Mouse (Mus musculus): ENCODE results near the gene Dclk1. TPM values are rescaled to one million over a fixed set of nuclear protein-coding genes. Genes with fewer than 3 reads are reported as not detected.
A peak's percentile ranks its signal among the peaks of the same experiment; 100 is the strongest.

Gene Dclk1
- polyA plus RNA-seq, 1 experiment: 3.4 TPM

DNA sequence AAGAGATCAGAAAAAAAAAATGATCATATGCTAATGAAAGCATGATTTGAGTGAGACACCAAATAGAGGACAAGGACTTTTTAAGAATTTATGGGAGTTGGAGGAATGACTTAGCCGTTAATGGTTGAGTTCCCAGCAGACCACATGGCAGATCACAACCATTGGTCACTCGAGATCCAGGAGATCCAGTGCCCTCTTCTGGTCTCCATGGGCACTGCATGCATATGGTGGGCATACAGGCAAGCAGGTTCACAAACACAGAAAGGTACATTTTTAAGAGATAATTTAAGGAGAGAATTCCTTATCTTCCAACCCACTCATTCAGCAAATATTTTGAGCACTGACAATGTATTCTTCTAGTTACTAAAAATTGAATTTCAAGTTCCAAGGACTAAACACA, 207.0 kb downstream of the Dclk1 start:
- Histone ChIP-seq H3K4me1 (ENCODE audit: control insufficient read depth, insufficient read depth, low read length) (no peaks in the 10 kb centered on the region), H3K4me3 (ENCODE audit: control insufficient read depth, low read depth, low read length) (no peak overlapping the region), H3K27ac (ENCODE audit: control insufficient read depth, insufficient read depth, low read depth, low read length) (no peak overlapping the region), H3K36me3 (ENCODE audit: control insufficient read depth, insufficient read depth, low read length) (no peaks in the 10 kb centered on the region), H3K27me3 (ENCODE audit: control insufficient read depth, insufficient read depth, low read length) (no peaks in the 10 kb centered on the region)
- TF ChIP-seq POLR2A (IDR thresholded peaks at IDR 0.05; ENCODE audit: control insufficient read depth, low read depth, low read length): no peak
- TF ChIP-seq CTCF (IDR thresholded peaks at IDR 0.05; ENCODE audit: control insufficient read depth, insufficient read depth, insufficient replicate concordance, low read depth, low read length): peak; percentile 40; the same call in 1 of the 2 replicates

DNA sequence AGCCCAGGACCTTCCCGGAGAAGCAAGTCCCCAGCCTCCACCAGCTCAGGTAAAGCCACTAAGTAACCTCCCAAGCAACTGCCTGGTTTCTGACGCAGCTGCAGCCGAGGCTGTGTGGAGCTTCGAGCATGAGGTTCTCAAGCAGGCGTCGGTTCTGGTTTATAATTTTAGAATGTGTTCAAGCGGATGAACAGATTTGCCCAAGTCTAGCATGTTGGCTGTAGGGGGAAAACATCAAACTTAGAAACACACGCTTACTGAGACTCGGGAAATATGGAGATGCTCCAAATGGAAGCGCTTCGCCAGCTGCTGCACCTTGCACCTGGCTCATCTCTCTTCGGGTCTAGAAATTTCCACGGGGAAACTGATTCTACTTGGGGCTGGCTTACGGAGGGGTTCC, 208.9 kb downstream of the Dclk1 start:
- Histone ChIP-seq H3K4me1 (ENCODE audit: control insufficient read depth, insufficient read depth, low read length) (no peaks in the 10 kb centered on the region), H3K4me3 (ENCODE audit: control insufficient read depth, low read depth, low read length) (no peak overlapping the region), H3K36me3 (ENCODE audit: control insufficient read depth, insufficient read depth, low read length) (no peaks in the 10 kb centered on the region), H3K27me3 (ENCODE audit: control insufficient read depth, insufficient read depth, low read length) (no peaks in the 10 kb centered on the region), H3K27ac (ENCODE audit: control insufficient read depth, insufficient read depth, low read depth, low read length) (no peak overlapping the region)
- TF ChIP-seq CTCF (IDR thresholded peaks at IDR 0.05; ENCODE audit: control insufficient read depth, insufficient read depth, insufficient replicate concordance, low read depth, low read length): no peak
- TF ChIP-seq POLR2A (IDR thresholded peaks at IDR 0.05; ENCODE audit: control insufficient read depth, low read depth, low read length): no peak

DNA sequence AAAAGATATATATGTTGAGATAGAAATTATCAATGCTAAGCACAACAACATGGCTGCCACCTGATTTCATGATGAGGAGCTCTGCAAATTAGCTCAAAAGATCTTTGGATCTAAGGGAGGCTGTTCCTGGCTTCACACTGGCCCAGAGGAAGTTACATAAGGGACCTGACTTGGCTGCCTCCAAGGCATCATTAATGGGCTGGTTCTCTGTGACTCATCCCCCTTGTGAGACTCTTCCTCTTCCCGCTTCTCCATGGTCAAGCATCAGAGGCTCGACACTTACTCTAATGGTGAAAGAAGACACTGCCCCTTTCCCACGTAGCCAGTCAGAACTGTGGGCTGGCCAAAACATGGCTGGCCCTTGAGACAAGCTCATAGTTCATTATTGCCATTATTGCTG, 209.7 kb downstream of the Dclk1 start:
- TF ChIP-seq POLR2A (IDR thresholded peaks at IDR 0.05; ENCODE audit: control insufficient read depth, low read depth, low read length) (no peak), CTCF (IDR thresholded peaks at IDR 0.05; ENCODE audit: control insufficient read depth, insufficient read depth, insufficient replicate concordance, low read depth, low read length) (no peak)
- H3K27me3 ChIP-seq (ENCODE audit: control insufficient read depth, insufficient read depth, low read length): no peaks in the 10 kb centered on the region
- no peaks in the 10 kb centered on the region for H3K4me1 ChIP-seq (ENCODE audit: control insufficient read depth, insufficient read depth, low read length)
- no peak overlapping the region for H3K27ac ChIP-seq (ENCODE audit: control insufficient read depth, insufficient read depth, low read depth, low read length)
- no peak overlapping the region for H3K4me3 ChIP-seq (ENCODE audit: control insufficient read depth, low read depth, low read length)
- no peaks in the 10 kb centered on the region for H3K36me3 ChIP-seq (ENCODE audit: control insufficient read depth, insufficient read depth, low read length)

DNA sequence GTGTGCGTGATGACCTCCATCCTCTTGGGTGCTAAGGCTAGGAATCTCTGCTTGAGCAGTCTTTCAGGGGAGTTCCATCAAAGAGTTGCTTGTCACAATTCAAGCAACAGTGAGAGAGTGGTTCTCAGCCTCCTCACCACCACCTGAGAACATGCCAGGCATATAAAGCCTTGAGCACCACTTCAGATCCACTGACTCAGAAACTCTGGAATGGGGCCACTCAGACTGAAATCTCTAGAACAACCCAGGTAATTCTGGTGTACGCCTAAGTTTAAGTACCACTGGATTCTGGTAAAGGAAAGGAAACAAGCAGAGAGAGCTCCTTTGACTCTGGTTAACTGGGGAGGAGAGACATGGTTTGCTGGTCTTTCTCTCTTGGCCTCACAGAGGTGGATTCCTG, 210.3 kb downstream of the Dclk1 start:
- no peak for TF ChIP-seq POLR2A (IDR thresholded peaks at IDR 0.05; ENCODE audit: control insufficient read depth, low read depth, low read length)
- no peak for TF ChIP-seq CTCF (IDR thresholded peaks at IDR 0.05; ENCODE audit: control insufficient read depth, insufficient read depth, insufficient replicate concordance, low read depth, low read length)
- H3K36me3 ChIP-seq (ENCODE audit: control insufficient read depth, insufficient read depth, low read length): no peaks in the 10 kb centered on the region
- H3K27me3 ChIP-seq (ENCODE audit: control insufficient read depth, insufficient read depth, low read length): no peaks in the 10 kb centered on the region
- H3K4me1 ChIP-seq (ENCODE audit: control insufficient read depth, insufficient read depth, low read length): no peaks in the 10 kb centered on the region
- no peak overlapping the region for H3K4me3 ChIP-seq (ENCODE audit: control insufficient read depth, low read depth, low read length)
- no peak overlapping the region for H3K27ac ChIP-seq (ENCODE audit: control insufficient read depth, insufficient read depth, low read depth, low read length)

DNA sequence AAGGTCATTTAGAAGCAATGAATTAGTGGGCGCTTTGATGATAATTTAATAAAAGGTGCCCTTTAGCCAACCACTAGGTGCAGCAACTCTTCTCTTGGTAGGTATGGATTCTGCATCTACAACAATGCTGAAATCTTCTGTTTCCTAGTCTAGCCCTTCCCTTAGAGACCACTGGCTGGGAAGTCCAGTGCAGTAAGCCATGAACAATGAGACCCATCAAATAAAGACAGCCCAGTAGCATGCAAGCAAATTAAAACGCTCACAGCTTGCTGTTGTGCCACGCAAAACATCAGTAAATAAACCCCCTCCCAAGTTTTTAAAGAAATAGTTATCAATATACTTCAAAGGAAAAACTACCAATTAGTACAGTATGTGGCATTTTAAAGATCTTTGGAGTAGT, 218.9 kb downstream of the Dclk1 start:
- Histone ChIP-seq H3K27ac (ENCODE audit: control insufficient read depth, insufficient read depth, low read depth, low read length) (no peak overlapping the region), H3K36me3 (ENCODE audit: control insufficient read depth, insufficient read depth, low read length) (no peaks in the 10 kb centered on the region), H3K4me3 (ENCODE audit: control insufficient read depth, low read depth, low read length) (no peak overlapping the region), H3K4me1 (ENCODE audit: control insufficient read depth, insufficient read depth, low read length) (peaks cover 4% of the 10 kb centered on the region), H3K27me3 (ENCODE audit: control insufficient read depth, insufficient read depth, low read length) (no peaks in the 10 kb centered on the region)
- no peak for TF ChIP-seq POLR2A (IDR thresholded peaks at IDR 0.05; ENCODE audit: control insufficient read depth, low read depth, low read length)
- TF ChIP-seq CTCF (IDR thresholded peaks at IDR 0.05; ENCODE audit: control insufficient read depth, insufficient read depth, insufficient replicate concordance, low read depth, low read length): no peak

DNA sequence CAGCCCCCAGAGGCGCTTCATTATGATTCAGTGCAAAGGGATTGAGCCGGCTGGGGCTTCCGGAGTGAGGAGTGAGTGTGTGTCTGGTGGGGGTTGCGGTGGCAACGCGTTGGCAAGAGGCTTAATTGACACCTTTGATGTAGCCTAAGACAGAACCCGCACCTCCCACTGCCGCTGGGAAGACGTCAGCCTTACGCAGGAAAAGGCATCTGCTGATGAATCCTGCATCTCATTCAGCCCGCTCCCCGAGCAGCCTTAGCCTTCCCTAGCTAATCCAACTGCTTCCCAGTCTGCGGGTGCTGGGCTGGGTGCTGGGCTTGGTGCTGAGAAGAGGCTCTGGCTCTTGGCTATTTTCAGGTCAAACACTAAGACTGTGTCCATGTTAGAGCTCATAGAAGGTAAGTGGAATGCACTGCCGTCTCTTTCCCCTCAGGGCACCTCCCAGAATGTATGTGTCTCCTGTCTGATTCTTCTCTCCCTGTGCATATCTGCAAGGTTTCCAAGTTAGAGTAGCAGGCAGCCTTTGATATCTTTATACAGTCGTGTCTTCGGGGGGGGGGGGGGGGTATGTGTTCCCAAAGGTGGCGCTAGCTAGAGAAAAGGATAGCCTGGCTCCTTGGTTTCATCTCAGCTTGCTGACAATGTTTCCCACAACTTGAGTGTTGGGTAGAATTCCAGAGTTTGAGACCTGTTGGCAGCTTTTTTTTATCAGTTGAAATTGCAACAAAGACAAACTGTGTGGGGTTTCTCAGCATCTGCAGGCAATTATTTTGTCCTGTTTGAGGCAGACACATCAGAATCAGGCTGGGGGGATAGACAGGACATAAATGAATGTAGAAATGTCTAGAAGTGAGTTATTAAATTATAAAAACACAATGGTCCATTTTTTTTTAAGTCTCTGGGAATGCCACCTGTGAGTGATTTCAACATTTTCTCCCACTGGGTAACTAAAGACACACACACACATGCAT, 219.8 kb downstream of the Dclk1 start:
- Histone ChIP-seq H3K4me1 (ENCODE audit: control insufficient read depth, insufficient read depth, low read length) (peaks cover 4% of the 10 kb centered on the region), H3K27me3 (ENCODE audit: control insufficient read depth, insufficient read depth, low read length) (no peaks in the 10 kb centered on the region), H3K4me3 (ENCODE audit: control insufficient read depth, low read depth, low read length) (peak overlapping the region; percentile 45), H3K27ac (ENCODE audit: control insufficient read depth, insufficient read depth, low read depth, low read length) (no peak overlapping the region), H3K36me3 (ENCODE audit: control insufficient read depth, insufficient read depth, low read length) (no peaks in the 10 kb centered on the region)
- TF ChIP-seq POLR2A (IDR thresholded peaks at IDR 0.05; ENCODE audit: control insufficient read depth, low read depth, low read length) (no peak), CTCF (IDR thresholded peaks at IDR 0.05; ENCODE audit: control insufficient read depth, insufficient read depth, insufficient replicate concordance, low read depth, low read length) (no peak)

DNA sequence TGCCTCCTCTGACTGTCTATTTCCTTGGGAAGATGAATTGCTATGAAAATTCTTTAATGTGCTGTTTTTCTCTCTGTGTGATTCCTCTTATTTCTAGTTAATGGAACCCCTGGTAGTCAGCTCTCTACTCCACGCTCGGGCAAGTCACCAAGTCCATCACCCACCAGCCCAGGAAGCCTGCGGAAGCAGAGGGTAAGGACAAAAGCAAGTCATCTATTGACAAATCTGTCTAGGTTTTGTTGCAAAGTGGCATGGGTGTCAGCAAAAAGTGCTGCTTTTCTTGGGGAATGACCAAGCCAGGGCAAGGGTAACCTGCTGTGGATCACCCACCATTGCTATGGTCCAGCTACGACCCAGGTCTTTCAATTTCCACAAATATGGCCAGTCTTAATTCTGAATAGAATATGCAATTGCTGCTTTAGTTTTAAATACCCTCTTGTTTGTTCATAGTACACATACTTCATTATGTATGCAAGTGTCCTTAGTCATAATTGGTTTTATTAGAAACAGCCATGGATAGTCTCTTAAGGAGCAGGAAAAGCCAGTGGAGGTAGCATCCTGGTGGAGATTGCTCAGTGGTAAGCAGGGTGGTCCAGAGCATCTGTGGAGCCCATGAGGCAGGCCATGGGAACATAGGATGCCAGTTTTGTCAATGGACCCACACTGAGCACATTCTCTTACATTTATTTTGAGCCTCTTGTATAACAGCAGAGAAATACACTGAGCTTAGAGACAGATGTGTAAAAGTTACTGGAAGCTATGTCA, 220.9 kb downstream of the Dclk1 start:
- Histone ChIP-seq H3K27ac (ENCODE audit: control insufficient read depth, insufficient read depth, low read depth, low read length) (no peak overlapping the region), H3K36me3 (ENCODE audit: control insufficient read depth, insufficient read depth, low read length) (no peaks in the 10 kb centered on the region)
- TF ChIP-seq CTCF (IDR thresholded peaks at IDR 0.05; ENCODE audit: control insufficient read depth, insufficient read depth, insufficient replicate concordance, low read depth, low read length) (no peak), POLR2A (IDR thresholded peaks at IDR 0.05; ENCODE audit: control insufficient read depth, low read depth, low read length) (no peak)

More for the DNA sequence above, 220.9 kb downstream of the Dclk1 start:
- H3K4me3 ChIP-seq (ENCODE audit: control insufficient read depth, low read depth, low read length): no peak overlapping the region
- no peaks in the 10 kb centered on the region for H3K27me3 ChIP-seq (ENCODE audit: control insufficient read depth, insufficient read depth, low read length)
- H3K4me1 ChIP-seq (ENCODE audit: control insufficient read depth, insufficient read depth, low read length): peaks cover 4% of the 10 kb centered on the region
